In genomic region chr8:104393767-104394166, GRCm38 (mm10) we compare ENCODE assay signal across 11 mouse cellular contexts. TPM values are rescaled to one million over a fixed set of nuclear protein-coding genes. Genes with fewer than 3 reads are reported as not detected.
A peak's percentile ranks its signal among the peaks of the same experiment; 100 is the strongest.
DNase-seq lines count a peak whose midpoint lies in the region; ATAC-seq lines count a peak whose summit lies in the region.
"Had no signal": no experiment of that assay in that cellular context is flagged by ENCODE, and none has a peak within 500 bp of the region (broad histone marks: within the 10 kb centered on the region; RNA-seq: fewer than 3 reads in every experiment).

No protein-coding gene starts in this region.

- H3K4me3 ChIP-seq in hindbrain, embryonic 13.5 days: peak overlapping the region; percentile 85; the same call in 1 of the 2 replicates
- H3K4me3 ChIP-seq in hindbrain, embryonic 10.5 days: no peak overlapping the region; the same call in 1 of the 2 replicates
- peak overlapping the region; percentile 85 for H3K4me3 ChIP-seq in embryonic facial prominence, embryonic 14.5 days (ENCODE audit: low read depth, low read length)
- H3K4me3 ChIP-seq in limb, embryonic 13.5 days: peak overlapping the region; percentile 90
- peak overlapping the region; percentile 74 for H3K4me3 ChIP-seq in midbrain, embryonic 16.5 days (ENCODE audit: low read depth, low read length)

- H3K9ac ChIP-seq in hindbrain, embryonic 13.5 days: peak overlapping the region; percentile 94; the same call in 1 of the 2 replicates
- 0 out of 2 replicates have a peak overlapping the region, but pooled peaks have one; percentile 94 for H3K9ac ChIP-seq in embryonic facial prominence, embryonic 14.5 days (ENCODE audit: low read depth, low read length)
- H3K9ac ChIP-seq in limb, embryonic 13.5 days: peak overlapping the region; percentile 14; the same call in 1 of the 2 replicates
- peak overlapping the region; percentile 93; the same call in 1 of the 2 replicates for H3K9ac ChIP-seq in midbrain, embryonic 16.5 days (ENCODE audit: low read depth, low read length)

- no peak overlapping the region for H3K27ac ChIP-seq in hindbrain, embryonic 13.5 days
- no peak overlapping the region for H3K27ac ChIP-seq in hindbrain, embryonic 10.5 days
- peak overlapping the region; percentile 24; the same call in 1 of the 2 replicates for H3K27ac ChIP-seq in embryonic facial prominence, embryonic 14.5 days (replicated peaks; ENCODE audit: low read depth, low read length)
- H3K27ac ChIP-seq in limb, embryonic 13.5 days: no peak overlapping the region
- no peak overlapping the region for H3K27ac ChIP-seq in midbrain, embryonic 16.5 days (ENCODE audit: low read length)

- H3K9me3 ChIP-seq in hindbrain, embryonic 13.5 days: no peaks in the 10 kb centered on the region
- 0 out of 2 replicates have a peak, but pooled peaks cover 5% of the 10 kb centered on the region for H3K9me3 ChIP-seq in hindbrain, embryonic 10.5 days
- peaks cover 7% of the 10 kb centered on the region; the same call in 1 of the 2 replicates for H3K9me3 ChIP-seq in embryonic facial prominence, embryonic 14.5 days (ENCODE audit: control insufficient read depth, low read length)
- H3K9me3 ChIP-seq in limb, embryonic 13.5 days: peaks cover 7% of the 10 kb centered on the region; the same call in 1 of the 2 replicates
- no peaks in the 10 kb centered on the region for H3K9me3 ChIP-seq in midbrain, embryonic 16.5 days (replicated peaks; ENCODE audit: control insufficient read depth, low read length, poor library complexity, severe bottlenecking)
- H3K9me3 ChIP-seq: heart, embryonic 10.5 days had no signal

- peaks cover 20% of the 10 kb centered on the region for H3K4me1 ChIP-seq in hindbrain, embryonic 13.5 days (replicated peaks)
- H3K4me1 ChIP-seq in hindbrain, embryonic 10.5 days (replicated peaks): peaks cover 30% of the 10 kb centered on the region
- H3K4me1 ChIP-seq in embryonic facial prominence, embryonic 14.5 days (ENCODE audit: control insufficient read depth, insufficient read depth, low read length): peaks cover 14% of the 10 kb centered on the region
- H3K4me1 ChIP-seq in limb, embryonic 13.5 days: peaks cover 19% of the 10 kb centered on the region
- peaks cover 15% of the 10 kb centered on the region for H3K4me1 ChIP-seq in midbrain, embryonic 16.5 days (ENCODE audit: control insufficient read depth, insufficient read depth, low read length)

- no peaks in the 10 kb centered on the region for H3K36me3 ChIP-seq in hindbrain, embryonic 13.5 days
- peaks cover 3% of the 10 kb centered on the region; the same call in 1 of the 2 replicates for H3K36me3 ChIP-seq in hindbrain, embryonic 10.5 days
- no peaks in the 10 kb centered on the region for H3K36me3 ChIP-seq in embryonic facial prominence, embryonic 14.5 days (ENCODE audit: control insufficient read depth, insufficient read depth, low read length)
- no peaks in the 10 kb centered on the region for H3K36me3 ChIP-seq in limb, embryonic 13.5 days
- H3K36me3 ChIP-seq in midbrain, embryonic 16.5 days (ENCODE audit: control insufficient read depth, insufficient read depth, low read length): no peaks in the 10 kb centered on the region
- H3K36me3 ChIP-seq: heart, embryonic 10.5 days had no signal

- peak overlapping the region; percentile 90 for H3K4me2 ChIP-seq in hindbrain, embryonic 13.5 days
- peak overlapping the region; percentile 94 for H3K4me2 ChIP-seq in embryonic facial prominence, embryonic 14.5 days (ENCODE audit: low read depth, low read length)
- H3K4me2 ChIP-seq in limb, embryonic 13.5 days (replicated peaks): peak overlapping the region; percentile 93
- peak overlapping the region; percentile 66 for H3K4me2 ChIP-seq in midbrain, embryonic 16.5 days (ENCODE audit: low read length)

- 91% methylated on average over 6 of the region's 6 CpGs for WGBS in hindbrain, embryonic 13.5 days
- 89% methylated on average over 6 of the region's 6 CpGs for WGBS in hindbrain, embryonic 10.5 days
- 80% methylated on average over 6 of the region's 6 CpGs for WGBS in embryonic facial prominence, embryonic 14.5 days
- 76% methylated on average over 6 of the region's 6 CpGs for WGBS in limb, embryonic 13.5 days
- WGBS in midbrain, embryonic 16.5 days: 74% methylated on average over 6 of the region's 6 CpGs

- no peaks in the 10 kb centered on the region for H3K27me3 ChIP-seq in hindbrain, embryonic 13.5 days
- no peaks in the 10 kb centered on the region for H3K27me3 ChIP-seq in hindbrain, embryonic 10.5 days (ENCODE audit: insufficient read depth, poor library complexity, severe bottlenecking)
- H3K27me3 ChIP-seq in embryonic facial prominence, embryonic 14.5 days (replicated peaks; ENCODE audit: control insufficient read depth, insufficient read depth, low read length): no peaks in the 10 kb centered on the region
- H3K27me3 ChIP-seq in limb, embryonic 13.5 days: no peaks in the 10 kb centered on the region
- no peaks in the 10 kb centered on the region for H3K27me3 ChIP-seq in midbrain, embryonic 16.5 days (ENCODE audit: control insufficient read depth, insufficient read depth, low read depth, low read length)

- ATAC-seq in hindbrain, embryonic 13.5 days (ENCODE audit: low FRiP score): no peak
- no peak for ATAC-seq in embryonic facial prominence, embryonic 14.5 days (ENCODE audit: low read depth)
- no peak for ATAC-seq in limb, embryonic 13.5 days (ENCODE audit: low FRiP score, low read depth)
- no peak for ATAC-seq in midbrain, embryonic 16.5 days
- ATAC-seq: activated CD4-positive, CD25-positive, alpha-beta regulatory T cell, adult 4 months; CD4-positive, CD25-positive, alpha-beta regulatory T cell, adult 4 months had no signal

- no peak for DNase-seq in hindbrain, embryonic 10.5 days (ENCODE audit: low spot score)
- no peak for DNase-seq in embryonic facial prominence, embryonic 14.5 days (ENCODE audit: low spot score)
- DNase-seq in ovary, postnatal 14 days (ENCODE audit: low spot score): no peak
- DNase-seq in cerebellum, adult 11-12 months: no peak
- no peak for DNase-seq in gastrocnemius, postnatal 10 days

RNA-seq across cellular contexts. Expression of gene Cmtm4, which starts 1.8 kb away (rescaled TPM):
- polyA plus RNA-seq in hindbrain, embryonic 13.5 days (2015; fragmentation: Nextera tagmentation; extraction: Ambion mirVana): 2.1 and 2.3 TPM in 2 replicates
- 1.9 TPM in 2 replicates for polyA plus RNA-seq in hindbrain, embryonic 10.5 days (2016; fragmentation: Nextera tagmentation; extraction: Ambion mirVana)
- polyA plus RNA-seq in embryonic facial prominence, embryonic 14.5 days (2014; fragmentation: Nextera tagmentation; extraction: Ambion mirVana): 4.1 and 4.3 TPM in 2 replicates
- 2.8 and 3.0 TPM in 2 replicates for polyA plus RNA-seq in limb, embryonic 13.5 days (2015; fragmentation: Nextera tagmentation; extraction: Ambion mirVana)
- polyA plus RNA-seq in midbrain, embryonic 16.5 days (2015; fragmentation: Nextera tagmentation; extraction: Ambion mirVana): 2.7 TPM in 2 replicates
- 1 to 10 TPM; 6.3 to 7.6 TPM for total RNA-seq in gastrocnemius, postnatal 10 days (2021)

RNA-seq across cellular contexts. Expression of gene Dync1li2, which starts 49.1 kb away (rescaled TPM):
- polyA plus RNA-seq in hindbrain, embryonic 13.5 days (2015; fragmentation: Nextera tagmentation; extraction: Ambion mirVana): 115 and 120 TPM in 2 replicates
- polyA plus RNA-seq in hindbrain, embryonic 10.5 days (2016; fragmentation: Nextera tagmentation; extraction: Ambion mirVana): 80.8 and 81.0 TPM in 2 replicates
- 52.5 and 53.8 TPM in 2 replicates for polyA plus RNA-seq in embryonic facial prominence, embryonic 14.5 days (2014; fragmentation: Nextera tagmentation; extraction: Ambion mirVana)
- 64.7 and 65.5 TPM in 2 replicates for polyA plus RNA-seq in limb, embryonic 13.5 days (2015; fragmentation: Nextera tagmentation; extraction: Ambion mirVana)
- 114 and 136 TPM in 2 replicates for polyA plus RNA-seq in midbrain, embryonic 16.5 days (2015; fragmentation: Nextera tagmentation; extraction: Ambion mirVana)
- total RNA-seq in gastrocnemius, postnatal 10 days (2021): 100 to 1,000 TPM; 101 to 112 TPM

RNA-seq across cellular contexts. Expression of gene Cmtm3, which starts 54.6 kb away (rescaled TPM):
- 45.4 and 47.3 TPM in 2 replicates for polyA plus RNA-seq in hindbrain, embryonic 13.5 days (2015; fragmentation: Nextera tagmentation; extraction: Ambion mirVana)
- polyA plus RNA-seq in hindbrain, embryonic 10.5 days (2016; fragmentation: Nextera tagmentation; extraction: Ambion mirVana): 76.5 and 83.1 TPM in 2 replicates
- 168 and 189 TPM in 2 replicates for polyA plus RNA-seq in embryonic facial prominence, embryonic 14.5 days (2014; fragmentation: Nextera tagmentation; extraction: Ambion mirVana)
- 158 and 159 TPM in 2 replicates for polyA plus RNA-seq in limb, embryonic 13.5 days (2015; fragmentation: Nextera tagmentation; extraction: Ambion mirVana)
- polyA plus RNA-seq in midbrain, embryonic 16.5 days (2015; fragmentation: Nextera tagmentation; extraction: Ambion mirVana): 33.7 and 37.0 TPM in 2 replicates
- 10 to 100 TPM; 27.4 to 38.9 TPM for total RNA-seq in gastrocnemius, postnatal 10 days (2021)

Comparison
In these comparisons a context has a peak if more than half of its experiments do, and no peak if none do; other contexts are left out.
1. H3K9ac ChIP-seq: peak in every context shown above with its lines; median percentile 94 in hindbrain, embryonic 13.5 days; 94 in embryonic facial prominence, embryonic 14.5 days; 93 in midbrain, embryonic 16.5 days; 14 in limb, embryonic 13.5 days.